Mouse (Mus musculus): ENCODE data around the gene Igsf9b. TPM values are rescaled to one million over a fixed set of nuclear protein-coding genes. Genes with fewer than 3 reads are reported as not detected.
A peak's percentile ranks its signal among the peaks of the same experiment; 100 is the strongest.

Igsf9b gene
- total and polyA plus RNA-seq, 3 experiments, result 1.8 to 12.4 (median 5.2) TPM

- in situ Hi-C loops (cut with MboI; ENCODE audit: low pct_ligation_motif_present, low pct_unique_long_range_greater_than_20kb, low sequenced_read_pairs), result no loop called here
- peak overlapping the region; percentile 68; the same call in 1 of the 2 replicates for H3K27ac ChIP-seq (ENCODE audit: insufficient read depth, low read depth)
- H3K4me2 ChIP-seq (ENCODE audit: insufficient read depth, low read depth, poor library complexity, severe bottlenecking), result peak overlapping the region; percentile 32
- TF ChIP-seq ZNF384 (IDR thresholded peaks at IDR 0.05; ENCODE audit: low read depth, low read length) (no peak), ETS1 (conservative IDR thresholded peaks at IDR 0.05; ENCODE audit: low read depth, low read length) (peak; percentile 94), RAD21 (IDR thresholded peaks at IDR 0.05; ENCODE audit: low read depth, low read length) (no peak), CHD2 (IDR thresholded peaks at IDR 0.05; ENCODE audit: low read length) (peak; percentile 70; the same call in 1 of the 2 replicates), MYC (IDR thresholded peaks at IDR 0.05; ENCODE audit: low read depth, low read length) (no peak), POLR2AphosphoS2 (IDR thresholded peaks at IDR 0.05; ENCODE audit: low read depth, low read length) (no peak), EP300 (IDR thresholded peaks at IDR 0.05; ENCODE audit: low read length) (peak; percentile 94), UBTF (IDR thresholded peaks at IDR 0.05; ENCODE audit: low read depth, low read length) (no peak), POLR2A (IDR thresholded peaks at IDR 0.05; ENCODE audit: low read depth, low read length) (no peak), NRF1 (IDR thresholded peaks at IDR 0.05; ENCODE audit: low read depth, low read length) (no peak), MEF2A (IDR thresholded peaks at IDR 0.05; ENCODE audit: borderline replicate concordance, low read depth, low read length) (peak; percentile 97), ZMIZ1 (IDR thresholded peaks at IDR 0.05; ENCODE audit: low read depth, low read length) (no peak), ZC3H11A (IDR thresholded peaks at IDR 0.05; ENCODE audit: low read depth, low read length) (no peak), TBP (conservative IDR thresholded peaks at IDR 0.05; ENCODE audit: low read depth, low read length) (no peak), IRF4 (IDR thresholded peaks at IDR 0.05; ENCODE audit: low read depth, low read length) (peak; percentile 57), USF2 (conservative IDR thresholded peaks at IDR 0.05; ENCODE audit: low read depth, low read length) (no peak), ZKSCAN1 (IDR thresholded peaks at IDR 0.05; ENCODE audit: borderline replicate concordance, low read depth, low read length) (no peak), RCOR1 (conservative IDR thresholded peaks at IDR 0.05; ENCODE audit: low read depth, low read length) (no peak), GABPA (IDR thresholded peaks at IDR 0.05; ENCODE audit: insufficient replicate concordance, low read depth, low read length) (no peak), USF1 (IDR thresholded peaks at IDR 0.05; ENCODE audit: low read depth, low read length) (no peak), MAZ (IDR thresholded peaks at IDR 0.05; ENCODE audit: low read depth, low read length) (peak; percentile 53; the same call in 1 of the 2 replicates), CTCF (conservative IDR thresholded peaks at IDR 0.05 in 1 of 2, IDR thresholded peaks at IDR 0.05 in 1 of 2; ENCODE audit: low read depth in 2 of 2, low read length in 2 of 2) (no peak), TCF12 (IDR thresholded peaks at IDR 0.05; ENCODE audit: low read depth, low read length) (peak; percentile 86), HCFC1 (IDR thresholded peaks at IDR 0.05; ENCODE audit: low read depth, low read length) (no peak), MXI1 (IDR thresholded peaks at IDR 0.05; ENCODE audit: low read depth, low read length) (no peak), SMC3 (IDR thresholded peaks at IDR 0.05; ENCODE audit: low read depth, low read length) (0 out of 2 replicates have a peak, but pooled peaks have one; percentile 14), CHD1 (IDR thresholded peaks at IDR 0.05; ENCODE audit: low read depth, low read length) (no peak), MAFK (IDR thresholded peaks at IDR 0.05; ENCODE audit: insufficient replicate concordance, low read length) (no peak), NELFE (IDR thresholded peaks at IDR 0.05; ENCODE audit: low read depth, low read length) (no peak), JUN (IDR thresholded peaks at IDR 0.05; ENCODE audit: insufficient read depth, low read depth, low read length) (peak; percentile 68; the same call in 1 of the 2 replicates), JUND (conservative IDR thresholded peaks at IDR 0.05; ENCODE audit: low read depth, low read length) (0 out of 2 replicates have a peak, but pooled peaks have one; percentile 52), MAX (IDR thresholded peaks at IDR 0.05; ENCODE audit: low read length) (peak; percentile 63; the same call in 1 of the 2 replicates), KAT2A (IDR thresholded peaks at IDR 0.05; ENCODE audit: insufficient replicate concordance, low read length) (no peak), BHLHE40 (IDR thresholded peaks at IDR 0.05; ENCODE audit: low read depth, low read length) (peak; percentile 84), SIN3A (IDR thresholded peaks at IDR 0.05; ENCODE audit: low read length) (no peak), PAX5 (IDR thresholded peaks at IDR 0.05; ENCODE audit: low read length) (no peak), ELF1 (IDR thresholded peaks at IDR 0.05; ENCODE audit: low read depth, low read length) (no peak; the same call in 1 of the 2 replicates), E2F4 (IDR thresholded peaks at IDR 0.05; ENCODE audit: insufficient replicate concordance, low read depth, low read length) (no peak)
- H3K79me2 ChIP-seq (replicated peaks; ENCODE audit: control insufficient read depth, extremely low read depth, insufficient read depth, poor library complexity, severe bottlenecking), result no peaks in the 10 kb centered on the region
- H3K36me3 ChIP-seq (replicated peaks in 1 of 2; ENCODE audit: control insufficient read depth in 1 of 2, insufficient read depth in 1 of 2, low read length in 1 of 2), result no peaks in the 10 kb centered on the region
- dilution Hi-C loops (cut with MboI; ENCODE audit: extremely low pct_ligation_motif_present, extremely low pct_unique_long_range_greater_than_20kb, low sequenced_read_pairs), result no loop called here
- H3K4me1 ChIP-seq (ENCODE audit: control insufficient read depth in 1 of 2, insufficient read depth in 2 of 2), result peaks cover 56 to 87% of the 10 kb centered on the region in 2 experiments
- no peaks in the 10 kb centered on the region for H3K27me3 ChIP-seq (replicated peaks)
- no peak overlapping the region for H3K9ac ChIP-seq (ENCODE audit: insufficient read depth, low read depth)
- no peaks in the 10 kb centered on the region for H3K9me3 ChIP-seq (replicated peaks; ENCODE audit: low read length)
- peak; percentile 62 for DNase-seq (ENCODE audit: extremely low read depth)
- H3K4me3 ChIP-seq (replicated peaks in 1 of 3; ENCODE audit: low read depth in 2 of 3, low read length in 2 of 3, poor library complexity in 1 of 3), result no peak overlapping the region
Observed at GRCm38 (mm10) chr9:27265009-27265408, 34.0 kb upstream of the Igsf9b start.

All from CH12.LX (cell line).